Mouse (Mus musculus): ENCODE measurements around the gene Rac3. TPM values are rescaled to one million over a fixed set of nuclear protein-coding genes. Genes with fewer than 3 reads are reported as not detected.

Rac3 gene
- polyA plus RNA-seq, 1 experiment from 2014 or later = 1.9 TPM

DNA sequence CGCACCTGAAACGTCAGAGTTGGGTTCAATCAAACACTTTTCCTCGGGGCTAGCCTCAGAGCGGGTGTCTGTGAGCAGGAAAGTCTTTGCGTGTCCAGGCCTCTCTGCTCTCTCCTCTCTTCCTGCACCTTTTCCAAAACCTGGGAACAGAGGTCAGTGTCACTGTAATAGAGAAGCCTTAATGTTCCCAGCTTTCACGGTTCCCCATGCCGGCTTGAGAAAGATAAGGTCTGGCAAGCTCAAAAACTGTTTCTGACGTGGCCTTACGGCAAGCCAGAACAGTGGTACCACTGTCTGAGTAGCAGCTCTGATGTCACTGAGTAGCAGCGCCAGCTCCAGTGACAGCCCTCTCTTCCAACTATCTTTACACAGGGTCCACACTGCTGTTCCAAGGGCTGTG lies 6.7 kb upstream of the Rac3 start:
- Histone ChIP-seq H3K4me3 (ENCODE audit: control insufficient read depth in 1 of 2, insufficient read depth in 1 of 2, low read depth in 1 of 2, low read length in 2 of 2) (peak overlapping the region; percentile 58 to 63), H3K4me2 (ENCODE audit: low read length) (peak overlapping the region; percentile 92), H3K27me3 (ENCODE audit: control insufficient read depth, insufficient read depth, low read length) (no peaks in the 10 kb centered on the region), H3K9me3 (ENCODE audit: control insufficient read depth, low read length) (no peaks in the 10 kb centered on the region), H3K9ac (ENCODE audit: low read length) (peak overlapping the region; percentile 76), H3K27ac (replicated peaks in 1 of 2; ENCODE audit: control insufficient read depth in 1 of 2, insufficient read depth in 1 of 2, low read depth in 2 of 2, low read length in 2 of 2) (peak overlapping the region in 1 of 2 experiments; percentile 31; a peak in 1 of 4 replicates), H3K4me1 (ENCODE audit: control insufficient read depth in 2 of 2, insufficient read depth in 2 of 2, low read length in 2 of 2) (peaks cover 11 to 12% of the 10 kb centered on the region in 2 experiments), H3K36me3 (ENCODE audit: control insufficient read depth, insufficient read depth, low read length) (peaks cover 54% of the 10 kb centered on the region)
- ATAC-seq (ENCODE audit: insufficient number of reproducible peaks, insufficient read depth, low FRiP score, low read depth) = no peak
- 40% methylated on average over 10 of the region's 10 CpGs for WGBS

DNA sequence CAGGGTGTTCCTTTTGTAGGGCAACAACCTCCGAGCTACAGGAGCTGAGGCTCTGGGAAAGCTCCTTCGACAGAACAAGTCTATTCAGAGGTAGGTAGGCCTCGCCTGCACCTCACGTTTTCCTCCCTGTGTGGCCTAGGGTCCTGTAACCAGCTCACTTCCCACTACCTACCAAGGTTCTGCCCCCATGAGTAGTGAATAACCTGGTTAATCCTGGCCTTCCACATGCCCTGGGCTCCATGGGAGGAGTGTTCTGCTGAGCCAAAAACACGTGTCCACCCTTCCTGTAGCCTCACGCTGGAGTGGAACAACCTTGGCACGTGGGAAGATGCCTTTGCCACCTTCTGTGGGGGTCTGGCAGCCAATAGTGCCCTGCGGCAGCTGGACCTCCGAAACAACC lies 6.1 kb upstream of the Rac3 start:
- no peak for ATAC-seq (ENCODE audit: insufficient number of reproducible peaks, insufficient read depth, low FRiP score, low read depth)
- peaks cover 2% of the 10 kb centered on the region; the same call in 1 of the 2 replicates for H3K27me3 ChIP-seq (ENCODE audit: control insufficient read depth, insufficient read depth, low read length)
- no peaks in the 10 kb centered on the region for H3K9me3 ChIP-seq (ENCODE audit: control insufficient read depth, low read length)
- no peak overlapping the region for H3K4me2 ChIP-seq (ENCODE audit: low read length)
- no peak overlapping the region for H3K4me3 ChIP-seq (ENCODE audit: control insufficient read depth in 1 of 2, insufficient read depth in 1 of 2, low read depth in 1 of 2, low read length in 2 of 2)
- peaks cover 11 to 12% of the 10 kb centered on the region in 2 experiments for H3K4me1 ChIP-seq (ENCODE audit: control insufficient read depth in 2 of 2, insufficient read depth in 2 of 2, low read length in 2 of 2)
- H3K36me3 ChIP-seq (ENCODE audit: control insufficient read depth, insufficient read depth, low read length) = peaks cover 54% of the 10 kb centered on the region
- WGBS = 85% methylated on average over 9 of the region's 9 CpGs
- no peak overlapping the region for H3K9ac ChIP-seq (ENCODE audit: low read length)
- H3K27ac ChIP-seq (replicated peaks in 1 of 2; ENCODE audit: control insufficient read depth in 1 of 2, insufficient read depth in 1 of 2, low read depth in 2 of 2, low read length in 2 of 2) = no peak overlapping the region

DNA sequence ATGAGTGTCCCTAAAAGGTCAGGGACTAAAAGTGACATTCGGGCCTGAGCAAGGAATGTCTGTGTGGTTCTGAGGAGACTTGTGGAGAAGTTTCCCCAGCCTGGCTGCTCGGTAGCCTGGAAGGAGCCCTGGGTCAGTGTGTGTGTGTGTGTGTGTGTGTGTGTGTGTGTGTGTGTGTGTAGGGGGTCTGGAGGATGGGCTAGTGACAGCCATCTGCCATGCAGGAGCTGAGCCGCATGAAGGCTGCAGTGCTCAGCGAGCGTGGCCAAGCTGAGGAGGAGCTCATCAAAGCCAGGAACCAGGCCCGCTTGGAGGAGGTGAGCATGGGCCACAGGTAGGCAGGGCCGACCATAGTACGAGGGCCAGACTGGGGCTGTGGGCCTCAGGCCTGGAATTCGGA lies 2.0 kb upstream of the Rac3 start:
- Histone ChIP-seq H3K4me3 (ENCODE audit: control insufficient read depth in 1 of 2, insufficient read depth in 1 of 2, low read depth in 1 of 2, low read length in 2 of 2) (no peak overlapping the region), H3K36me3 (ENCODE audit: control insufficient read depth, insufficient read depth, low read length) (peaks cover 41% of the 10 kb centered on the region), H3K4me2 (ENCODE audit: low read length) (no peak overlapping the region), H3K27me3 (ENCODE audit: control insufficient read depth, insufficient read depth, low read length) (peaks cover 29% of the 10 kb centered on the region), H3K4me1 (ENCODE audit: control insufficient read depth in 2 of 2, insufficient read depth in 2 of 2, low read length in 2 of 2) (peaks cover 14 to 20% of the 10 kb centered on the region in 2 experiments), H3K9ac (ENCODE audit: low read length) (no peak overlapping the region), H3K27ac (replicated peaks in 1 of 2; ENCODE audit: control insufficient read depth in 1 of 2, insufficient read depth in 1 of 2, low read depth in 2 of 2, low read length in 2 of 2) (no peak overlapping the region), H3K9me3 (ENCODE audit: control insufficient read depth, low read length) (no peaks in the 10 kb centered on the region)
- ATAC-seq (ENCODE audit: insufficient number of reproducible peaks, insufficient read depth, low FRiP score, low read depth) = no peak
- WGBS = 87% methylated on average over 9 of the region's 9 CpGs

DNA sequence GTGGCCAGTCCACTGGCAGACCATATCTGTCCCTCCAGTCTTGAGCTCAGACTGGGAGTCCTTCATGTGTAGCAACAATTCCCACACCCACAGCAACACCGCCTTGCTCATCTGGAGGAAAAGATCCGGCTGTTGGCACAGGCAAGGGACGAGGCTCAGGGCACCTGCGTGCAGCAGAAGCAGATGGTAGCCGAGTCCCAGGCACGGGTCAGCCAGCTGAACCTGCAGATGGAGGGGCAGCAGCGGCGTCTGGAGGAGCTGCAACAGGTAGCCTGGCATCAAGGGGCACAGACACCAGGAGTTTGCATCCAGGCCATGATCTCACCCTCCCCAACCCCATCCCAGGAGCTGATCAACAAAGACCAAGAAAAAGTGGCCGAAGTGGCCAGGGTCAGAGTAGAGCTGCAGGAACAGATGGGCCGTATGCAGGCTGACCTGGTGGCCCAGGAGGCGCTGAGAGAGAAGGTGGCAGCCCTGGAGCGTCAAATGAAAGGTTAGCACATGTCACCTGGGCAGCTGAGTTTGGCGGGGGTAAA lies 1.4 kb upstream of the Rac3 start:
- Histone ChIP-seq H3K4me1 (ENCODE audit: control insufficient read depth in 2 of 2, insufficient read depth in 2 of 2, low read length in 2 of 2) (peaks cover 7 to 14% of the 10 kb centered on the region in 2 experiments), H3K4me3 (ENCODE audit: control insufficient read depth in 1 of 2, insufficient read depth in 1 of 2, low read depth in 1 of 2, low read length in 2 of 2) (no peak overlapping the region), H3K27me3 (ENCODE audit: control insufficient read depth, insufficient read depth, low read length) (peaks cover 29% of the 10 kb centered on the region), H3K9ac (ENCODE audit: low read length) (no peak overlapping the region), H3K4me2 (ENCODE audit: low read length) (no peak overlapping the region), H3K36me3 (ENCODE audit: control insufficient read depth, insufficient read depth, low read length) (peaks cover 40% of the 10 kb centered on the region), H3K27ac (replicated peaks in 1 of 2; ENCODE audit: control insufficient read depth in 1 of 2, insufficient read depth in 1 of 2, low read depth in 2 of 2, low read length in 2 of 2) (no peak overlapping the region), H3K9me3 (ENCODE audit: control insufficient read depth, low read length) (no peaks in the 10 kb centered on the region)
- 91% methylated on average over 13 of the region's 13 CpGs for WGBS
- ATAC-seq (ENCODE audit: insufficient number of reproducible peaks, insufficient read depth, low FRiP score, low read depth) = no peak

DNA sequence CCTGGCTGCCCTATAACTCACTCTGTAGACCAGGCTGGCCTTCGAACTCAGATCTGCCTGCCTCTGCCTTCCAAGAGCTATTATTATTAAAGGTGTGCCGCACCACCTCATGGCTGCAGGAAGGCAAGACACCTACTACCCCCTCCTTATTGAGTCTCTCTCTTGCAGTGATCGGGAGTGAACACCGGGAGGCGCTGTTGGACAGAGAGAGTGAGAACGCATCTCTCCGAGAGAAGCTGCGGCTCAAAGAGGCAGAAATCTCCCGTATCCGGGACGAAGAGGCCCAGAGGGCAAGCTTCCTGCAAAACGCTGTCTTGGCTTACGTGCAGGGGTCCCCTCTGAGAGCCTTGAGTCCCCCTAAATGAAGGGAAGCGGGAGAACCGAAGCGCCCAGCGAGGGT lies 820 bp upstream of the Rac3 start:
- WGBS = 11% methylated on average over 17 of the region's 17 CpGs
- Histone ChIP-seq H3K4me1 (ENCODE audit: control insufficient read depth in 2 of 2, insufficient read depth in 2 of 2, low read length in 2 of 2) (peaks cover 7 to 12% of the 10 kb centered on the region in 2 experiments; a peak in 3 of 4 replicates), H3K27me3 (ENCODE audit: control insufficient read depth, insufficient read depth, low read length) (peaks cover 32% of the 10 kb centered on the region), H3K4me2 (ENCODE audit: low read length) (peak overlapping the region; percentile 97), H3K9ac (ENCODE audit: low read length) (peak overlapping the region; percentile 80), H3K4me3 (ENCODE audit: control insufficient read depth in 1 of 2, insufficient read depth in 1 of 2, low read depth in 1 of 2, low read length in 2 of 2) (peak overlapping the region in 1 of 2 experiments; percentile 61; a peak in 1 of 4 replicates), H3K36me3 (ENCODE audit: control insufficient read depth, insufficient read depth, low read length) (peaks cover 35% of the 10 kb centered on the region), H3K27ac (replicated peaks in 1 of 2; ENCODE audit: control insufficient read depth in 1 of 2, insufficient read depth in 1 of 2, low read depth in 2 of 2, low read length in 2 of 2) (no peak overlapping the region), H3K9me3 (ENCODE audit: control insufficient read depth, low read length) (no peaks in the 10 kb centered on the region)
- no peak for ATAC-seq (ENCODE audit: insufficient number of reproducible peaks, insufficient read depth, low FRiP score, low read depth)

DNA sequence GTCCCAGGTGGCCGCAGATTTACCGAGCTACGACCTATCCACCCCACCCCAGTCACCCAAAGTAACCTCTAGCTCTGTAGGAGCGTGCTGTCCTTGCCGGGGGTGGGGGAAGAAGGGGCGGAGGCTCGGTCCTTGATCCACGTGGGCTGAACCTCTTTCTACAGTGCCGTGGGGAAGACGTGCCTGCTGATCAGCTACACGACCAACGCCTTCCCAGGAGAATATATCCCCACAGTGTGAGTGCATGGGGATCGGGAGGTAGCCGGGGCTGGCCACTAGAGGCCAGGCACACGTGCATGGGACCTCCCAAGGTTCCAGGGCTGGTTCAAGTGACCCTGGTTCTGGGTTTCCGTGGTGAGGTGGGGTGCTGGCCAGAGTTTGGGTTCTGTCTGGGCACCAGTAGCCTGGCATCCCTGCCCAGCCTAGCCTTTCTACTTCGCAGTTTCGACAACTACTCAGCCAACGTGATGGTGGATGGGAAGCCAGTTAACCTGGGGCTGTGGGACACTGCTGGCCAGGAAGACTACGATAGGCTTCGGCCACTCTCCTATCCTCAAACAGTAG lies 879 bp downstream of the Rac3 start:
- Histone ChIP-seq H3K4me3 (ENCODE audit: control insufficient read depth in 1 of 2, insufficient read depth in 1 of 2, low read depth in 1 of 2, low read length in 2 of 2) (peak overlapping the region; percentile 52 to 61; a peak in 3 of 4 replicates), H3K9me3 (ENCODE audit: control insufficient read depth, low read length) (no peaks in the 10 kb centered on the region), H3K4me1 (ENCODE audit: control insufficient read depth in 2 of 2, insufficient read depth in 2 of 2, low read length in 2 of 2) (peaks cover 7 to 17% of the 10 kb centered on the region in 2 experiments; a peak in 3 of 4 replicates), H3K27ac (replicated peaks in 1 of 2; ENCODE audit: control insufficient read depth in 1 of 2, insufficient read depth in 1 of 2, low read depth in 2 of 2, low read length in 2 of 2) (no peak overlapping the region), H3K4me2 (ENCODE audit: low read length) (peak overlapping the region; percentile 97), H3K36me3 (ENCODE audit: control insufficient read depth, insufficient read depth, low read length) (peaks cover 26% of the 10 kb centered on the region), H3K9ac (ENCODE audit: low read length) (peak overlapping the region; percentile 80), H3K27me3 (ENCODE audit: control insufficient read depth, insufficient read depth, low read length) (peaks cover 38% of the 10 kb centered on the region)
- WGBS = 19% methylated on average over 21 of the region's 21 CpGs
- ATAC-seq (ENCODE audit: insufficient number of reproducible peaks, insufficient read depth, low FRiP score, low read depth) = no peak

DNA sequence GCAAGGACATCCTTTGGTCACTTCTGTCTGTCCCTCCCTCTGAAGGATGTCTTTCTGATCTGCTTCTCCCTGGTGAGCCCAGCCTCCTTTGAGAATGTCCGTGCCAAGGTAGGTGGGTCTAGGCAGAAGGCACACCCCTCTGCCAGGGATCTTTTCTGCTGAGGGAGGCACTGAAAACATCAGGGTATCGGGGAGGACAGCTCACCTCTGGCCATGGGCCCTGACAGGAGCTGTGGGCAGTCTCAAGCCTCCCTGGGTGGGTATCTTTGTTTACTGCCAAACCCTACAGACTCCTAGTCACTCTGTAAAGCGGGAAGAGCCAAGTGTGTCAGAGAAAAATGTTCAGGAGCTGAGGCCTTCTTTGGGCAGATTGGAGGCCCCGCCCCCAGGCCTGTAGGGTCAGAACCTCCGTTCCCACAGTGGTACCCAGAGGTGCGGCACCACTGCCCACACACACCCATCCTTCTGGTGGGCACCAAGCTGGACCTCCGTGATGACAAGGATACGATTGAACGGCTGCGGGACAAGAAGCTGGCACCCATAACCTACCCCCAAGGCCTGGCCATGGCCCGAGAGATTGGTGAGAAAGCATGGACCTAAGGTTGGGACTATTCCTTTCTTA lies 1.6 kb downstream of the Rac3 start:
- Histone ChIP-seq H3K27me3 (ENCODE audit: control insufficient read depth, insufficient read depth, low read length) (peaks cover 38% of the 10 kb centered on the region), H3K4me2 (ENCODE audit: low read length) (no peak overlapping the region), H3K27ac (replicated peaks in 1 of 2; ENCODE audit: control insufficient read depth in 1 of 2, insufficient read depth in 1 of 2, low read depth in 2 of 2, low read length in 2 of 2) (no peak overlapping the region), H3K36me3 (ENCODE audit: control insufficient read depth, insufficient read depth, low read length) (peaks cover 19% of the 10 kb centered on the region), H3K4me3 (ENCODE audit: control insufficient read depth in 1 of 2, insufficient read depth in 1 of 2, low read depth in 1 of 2, low read length in 2 of 2) (no peak overlapping the region), H3K9me3 (ENCODE audit: control insufficient read depth, low read length) (no peaks in the 10 kb centered on the region), H3K9ac (ENCODE audit: low read length) (no peak overlapping the region), H3K4me1 (ENCODE audit: control insufficient read depth in 2 of 2, insufficient read depth in 2 of 2, low read length in 2 of 2) (peaks cover 7 to 17% of the 10 kb centered on the region in 2 experiments; a peak in 3 of 4 replicates)
- ATAC-seq (ENCODE audit: insufficient number of reproducible peaks, insufficient read depth, low FRiP score, low read depth) = no peak
- 83% methylated on average over 11 of the region's 11 CpGs for WGBS

Data from heart, embryonic 14.5 days (tissue).